Mouse (Mus musculus): ENCODE data around the gene Mepce. TPM values are rescaled to one million over a fixed set of nuclear protein-coding genes. Genes with fewer than 3 reads are reported as not detected.

Mepce gene
- total and polyA plus RNA-seq, 2 experiments from 2014 or later, result 5.0 to 18.0 TPM

DNA sequence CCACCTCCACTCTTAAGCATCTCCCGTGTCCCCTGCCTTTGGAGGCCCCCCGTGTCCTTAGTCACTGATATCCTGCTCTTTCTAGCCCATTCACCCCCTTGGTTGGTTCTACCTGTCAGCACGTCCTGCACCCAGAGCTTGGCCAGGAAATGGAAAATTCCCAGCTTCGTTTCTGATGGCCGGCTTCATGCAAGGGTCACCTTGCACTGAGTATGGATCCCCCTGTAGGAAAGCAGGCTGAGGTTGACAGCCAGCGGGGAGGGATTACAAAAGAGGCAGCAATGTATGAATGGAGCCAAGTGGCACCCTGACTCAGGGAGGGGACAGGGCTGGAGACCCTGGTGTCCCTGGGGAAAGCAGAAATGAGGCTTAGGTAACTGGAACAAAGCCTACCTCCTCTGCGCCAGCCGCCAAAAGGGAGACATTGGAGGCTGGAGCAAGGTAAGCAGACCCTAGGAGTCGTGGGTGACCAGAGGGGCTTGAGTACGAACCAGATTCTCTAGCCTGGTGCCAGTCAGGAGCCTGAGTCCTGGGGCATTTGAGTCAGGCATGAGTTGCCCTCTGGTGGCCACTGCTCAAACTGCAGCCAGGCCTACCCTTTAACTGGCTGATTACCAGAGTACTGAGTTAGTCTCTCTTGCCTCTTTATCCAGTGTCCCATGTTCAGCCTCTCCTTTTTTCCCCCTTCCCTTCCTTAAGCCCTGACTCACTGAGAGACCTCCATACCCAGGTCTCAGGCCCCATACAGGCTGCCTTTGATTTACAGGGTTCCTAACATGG is 30.4 kb downstream of the Mepce start:
- H3K9me3 ChIP-seq (replicated peaks; ENCODE audit: control insufficient read depth, low read length), result no peaks in the 10 kb centered on the region
- no peak overlapping the region for H3K4me3 ChIP-seq (ENCODE audit: low read depth, low read length)
- H3K4me1 ChIP-seq (ENCODE audit: control insufficient read depth, insufficient read depth), result peaks cover 54% of the 10 kb centered on the region
- DNase-seq (ENCODE audit: low spot score) (peak; percentile 70), ATAC-seq (ENCODE audit: insufficient read depth, low read depth) (peak; percentile 62)
- peak overlapping the region; percentile 73 for H3K27ac ChIP-seq (ENCODE audit: low read depth)
- H3K4me2 ChIP-seq (ENCODE audit: low read depth, low read length), result peak overlapping the region; percentile 21; the same call in 1 of the 2 replicates
- H3K27me3 ChIP-seq (ENCODE audit: control insufficient read depth, insufficient read depth, low read length), result no peaks in the 10 kb centered on the region
- WGBS, result 21% methylated on average over 10 of the region's 10 CpGs
- no peak overlapping the region for H3K9ac ChIP-seq (replicated peaks; ENCODE audit: low read depth, low read length)
- TF ChIP-seq CTCF (IDR thresholded peaks at IDR 0.05; ENCODE audit: low read depth), result peak; percentile 88
- TF ChIP-seq EP300 (IDR thresholded peaks at IDR 0.05; ENCODE audit: low read depth), result no peak
- peaks cover 51% of the 10 kb centered on the region for H3K36me3 ChIP-seq (replicated peaks; ENCODE audit: control insufficient read depth, insufficient read depth, low read length)

DNA sequence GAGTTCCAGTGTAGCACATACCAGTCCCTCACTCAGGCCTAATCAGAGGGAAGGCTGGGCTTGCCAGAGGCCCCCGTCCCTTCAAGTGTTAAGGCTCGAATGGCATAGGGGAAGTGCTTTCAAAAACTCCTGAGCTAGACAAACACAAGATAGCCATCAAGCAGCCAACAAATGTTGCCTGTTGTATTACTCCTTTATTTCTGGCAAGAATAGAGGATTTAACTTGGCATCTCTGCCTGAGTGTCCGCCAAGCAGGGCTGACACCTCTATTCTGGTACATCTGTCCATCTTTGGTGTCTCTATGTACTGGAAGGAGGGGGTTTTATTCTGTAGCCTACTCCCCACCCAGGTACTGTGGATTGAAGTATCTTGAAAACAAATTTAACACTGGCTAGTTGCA is 31.3 kb downstream of the Mepce start:
- H3K27me3 ChIP-seq (ENCODE audit: control insufficient read depth, insufficient read depth, low read length), result no peaks in the 10 kb centered on the region
- TF ChIP-seq CTCF (IDR thresholded peaks at IDR 0.05; ENCODE audit: low read depth), result no peak
- no peak for TF ChIP-seq EP300 (IDR thresholded peaks at IDR 0.05; ENCODE audit: low read depth)
- WGBS, result 45% methylated on average over 3 of the region's 3 CpGs
- peaks cover 60% of the 10 kb centered on the region for H3K36me3 ChIP-seq (replicated peaks; ENCODE audit: control insufficient read depth, insufficient read depth, low read length)
- DNase-seq (ENCODE audit: low spot score) (no peak), ATAC-seq (ENCODE audit: insufficient read depth, low read depth) (no peak)
- no peaks in the 10 kb centered on the region for H3K9me3 ChIP-seq (replicated peaks; ENCODE audit: control insufficient read depth, low read length)
- peaks cover 64% of the 10 kb centered on the region for H3K4me1 ChIP-seq (ENCODE audit: control insufficient read depth, insufficient read depth)
- H3K4me2 ChIP-seq (ENCODE audit: low read depth, low read length), result no peak overlapping the region
- H3K27ac ChIP-seq (ENCODE audit: low read depth), result peak overlapping the region; percentile 73
- H3K9ac ChIP-seq (replicated peaks; ENCODE audit: low read depth, low read length), result no peak overlapping the region
- no peak overlapping the region for H3K4me3 ChIP-seq (ENCODE audit: low read depth, low read length)

DNA sequence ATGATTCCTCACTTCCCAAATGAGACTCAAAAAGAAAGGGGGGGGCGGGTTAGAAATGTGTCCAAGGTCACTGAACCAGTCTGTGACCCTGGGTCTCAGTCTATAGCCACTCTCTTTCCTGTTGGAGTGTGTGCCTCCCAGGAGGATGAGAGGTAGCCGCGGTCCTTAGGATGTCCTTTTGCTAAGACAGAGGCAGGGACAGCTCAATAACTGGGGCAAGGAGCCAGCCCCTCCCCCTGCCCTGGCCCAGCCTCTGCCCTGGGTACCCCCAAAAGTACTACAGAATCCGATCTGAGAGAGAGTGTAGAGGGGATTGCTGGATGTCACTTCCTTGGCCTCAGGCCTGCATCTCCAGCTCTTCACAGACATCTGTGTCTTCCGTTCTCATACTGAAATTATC is 32.0 kb downstream of the Mepce start:
- no peaks in the 10 kb centered on the region for H3K9me3 ChIP-seq (replicated peaks; ENCODE audit: control insufficient read depth, low read length)
- H3K9ac ChIP-seq (replicated peaks; ENCODE audit: low read depth, low read length), result no peak overlapping the region
- no peak for ATAC-seq (ENCODE audit: insufficient read depth, low read depth)
- no peak for TF ChIP-seq CTCF (IDR thresholded peaks at IDR 0.05; ENCODE audit: low read depth)
- TF ChIP-seq EP300 (IDR thresholded peaks at IDR 0.05; ENCODE audit: low read depth), result no peak
- H3K4me1 ChIP-seq (ENCODE audit: control insufficient read depth, insufficient read depth), result peaks cover 71% of the 10 kb centered on the region
- no peak overlapping the region for H3K4me3 ChIP-seq (ENCODE audit: low read depth, low read length)
- no peak overlapping the region for H3K4me2 ChIP-seq (ENCODE audit: low read depth, low read length)
- peak overlapping the region; percentile 73 for H3K27ac ChIP-seq (ENCODE audit: low read depth)
- WGBS, result 79% methylated on average over 5 of the region's 5 CpGs
- no peaks in the 10 kb centered on the region for H3K27me3 ChIP-seq (ENCODE audit: control insufficient read depth, insufficient read depth, low read length)
- H3K36me3 ChIP-seq (replicated peaks; ENCODE audit: control insufficient read depth, insufficient read depth, low read length), result peaks cover 62% of the 10 kb centered on the region
- no peak for DNase-seq (ENCODE audit: low spot score)

DNA sequence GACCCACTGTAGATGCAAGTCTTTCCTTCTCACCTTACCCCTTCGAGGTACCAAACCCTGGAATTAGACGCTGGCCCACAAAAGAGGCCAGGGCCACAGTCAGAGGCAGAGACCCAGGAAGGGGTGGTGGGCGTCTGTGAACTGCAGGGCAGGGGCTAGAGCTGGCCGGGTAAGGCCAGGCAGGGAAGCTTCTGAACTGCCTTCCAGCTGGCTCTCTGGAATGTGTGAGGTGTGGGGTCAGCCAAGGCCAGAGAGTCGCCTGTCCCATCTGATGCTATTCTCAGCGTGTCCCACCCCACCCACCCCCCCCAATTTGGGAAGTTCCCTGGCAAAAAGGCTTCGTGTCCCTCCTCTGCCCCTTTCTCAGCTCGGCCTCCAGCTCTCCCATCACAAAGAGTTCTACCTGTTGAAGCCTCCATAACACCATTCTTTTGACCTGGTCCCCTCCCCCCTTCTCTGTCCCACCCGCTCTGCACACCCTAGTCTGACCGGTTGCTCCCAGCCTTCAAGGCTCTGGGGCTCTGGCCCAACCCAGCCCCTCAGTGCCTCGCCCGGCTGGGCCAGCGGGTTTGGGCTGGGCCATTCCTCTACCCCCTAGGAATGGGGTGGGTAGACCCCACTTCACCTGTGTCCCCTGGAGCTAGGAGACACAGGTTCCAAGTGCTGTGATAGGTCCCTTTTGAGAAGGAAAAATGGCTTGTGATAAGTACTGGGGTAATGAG is 34.2 kb downstream of the Mepce start:
- ATAC-seq (ENCODE audit: insufficient read depth, low read depth), result peak; percentile 34; the same call in 1 of the 2 replicates
- peak overlapping the region; percentile 0; the same call in 1 of the 2 replicates for H3K9ac ChIP-seq (replicated peaks; ENCODE audit: low read depth, low read length)
- no peak for TF ChIP-seq CTCF (IDR thresholded peaks at IDR 0.05; ENCODE audit: low read depth)
- TF ChIP-seq EP300 (IDR thresholded peaks at IDR 0.05; ENCODE audit: low read depth), result no peak; the same call in 1 of the 2 replicates
- H3K4me2 ChIP-seq (ENCODE audit: low read depth, low read length), result peak overlapping the region; percentile 8; the same call in 1 of the 2 replicates
- H3K4me3 ChIP-seq (ENCODE audit: low read depth, low read length), result no peak overlapping the region
- no peaks in the 10 kb centered on the region for H3K9me3 ChIP-seq (replicated peaks; ENCODE audit: control insufficient read depth, low read length)
- WGBS, result 47% methylated on average over 12 of the region's 13 CpGs
- no peaks in the 10 kb centered on the region for H3K27me3 ChIP-seq (ENCODE audit: control insufficient read depth, insufficient read depth, low read length)
- DNase-seq (ENCODE audit: low spot score), result peak; percentile 42
- H3K4me1 ChIP-seq (ENCODE audit: control insufficient read depth, insufficient read depth), result peaks cover 72% of the 10 kb centered on the region
- H3K27ac ChIP-seq (ENCODE audit: low read depth), result peak overlapping the region; percentile 89
- H3K36me3 ChIP-seq (replicated peaks; ENCODE audit: control insufficient read depth, insufficient read depth, low read length), result peaks cover 50% of the 10 kb centered on the region

DNA sequence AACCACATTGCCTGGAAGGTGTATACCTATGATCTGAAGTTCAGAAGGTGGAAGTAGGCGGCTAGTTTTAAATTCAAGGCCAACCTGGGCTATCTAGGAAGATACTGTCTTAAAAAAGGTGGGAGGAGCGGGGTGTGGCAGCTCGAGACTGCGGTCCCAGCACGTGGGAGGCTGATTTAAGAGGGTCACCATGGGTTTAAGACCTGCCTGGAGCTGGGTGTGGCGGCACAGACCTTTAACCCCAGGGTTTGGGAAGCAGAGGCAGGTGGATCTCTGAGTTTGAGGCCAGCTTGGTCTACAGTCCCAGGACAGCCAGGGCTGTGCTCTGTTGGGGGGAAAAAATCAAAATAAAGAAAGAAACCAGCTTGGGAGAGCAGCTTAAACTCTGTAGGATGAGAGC is 35.5 kb downstream of the Mepce start:
- TF ChIP-seq CTCF (IDR thresholded peaks at IDR 0.05; ENCODE audit: low read depth), result no peak
- no peak for TF ChIP-seq EP300 (IDR thresholded peaks at IDR 0.05; ENCODE audit: low read depth)
- 81% methylated on average over 6 of the region's 6 CpGs for WGBS
- no peaks in the 10 kb centered on the region for H3K9me3 ChIP-seq (replicated peaks; ENCODE audit: control insufficient read depth, low read length)
- no peak overlapping the region; the same call in 1 of the 2 replicates for H3K4me2 ChIP-seq (ENCODE audit: low read depth, low read length)
- peak overlapping the region; percentile 89 for H3K27ac ChIP-seq (ENCODE audit: low read depth)
- 0 out of 2 replicates have a peak overlapping the region, but pooled peaks have one; percentile 4 for H3K9ac ChIP-seq (replicated peaks; ENCODE audit: low read depth, low read length)
- H3K36me3 ChIP-seq (replicated peaks; ENCODE audit: control insufficient read depth, insufficient read depth, low read length), result peaks cover 45% of the 10 kb centered on the region
- ATAC-seq (ENCODE audit: insufficient read depth, low read depth) (no peak), DNase-seq (ENCODE audit: low spot score) (no peak)
- no peaks in the 10 kb centered on the region for H3K27me3 ChIP-seq (ENCODE audit: control insufficient read depth, insufficient read depth, low read length)
- H3K4me1 ChIP-seq (ENCODE audit: control insufficient read depth, insufficient read depth), result peaks cover 63% of the 10 kb centered on the region
- H3K4me3 ChIP-seq (ENCODE audit: low read depth, low read length), result no peak overlapping the region
